Mouse (Mus musculus) forebrain, embryonic 10.5 days (tissue): ENCODE results near the gene Acadm. TPM values are rescaled to one million over a fixed set of nuclear protein-coding genes. Genes with fewer than 3 reads are reported as not detected.

ENCODE experiments used
- DNase-seq: peaks from one replicate; pipeline ENCODE4 v3.0.0-alpha.2; 2017; ENCODE audit warnings: low spot score; ENCODE audit errors: extremely low spot score
- H3K27ac ChIP-seq: fragments of 300-500 bp; sonication (generic); 2 replicates; pipeline ENCODE4 v1.5.1; 2016; ENCODE audit warnings: mild to moderate bottlenecking
- H3K27me3 ChIP-seq: fragments of 300-500 bp; sonication (generic); 2 replicates; pipeline ENCODE4 v1.6.1; 2016; ENCODE audit warnings: mild to moderate bottlenecking; ENCODE audit not compliant: poor library complexity, severe bottlenecking
- H3K36me3 ChIP-seq: fragments of 300-500 bp; sonication (generic); replicated peaks from 2 replicates; pipeline ENCODE4 v1.6.1; 2016; ENCODE audit warnings: mild to moderate bottlenecking, moderate library complexity
- H3K4me1 ChIP-seq: fragments of 300-500 bp; sonication (generic); 2 replicates; pipeline ENCODE4 v1.6.1; 2016
- H3K4me3 ChIP-seq: fragments of 300-500 bp; sonication (generic); 2 replicates; pipeline ENCODE4 v1.5.1; 2016; ENCODE audit warnings: mild to moderate bottlenecking, moderate library complexity
- H3K9me3 ChIP-seq: fragments of 300-500 bp; sonication (generic); 2 replicates; pipeline ENCODE4 v1.6.1; 2016; ENCODE audit warnings: mild to moderate bottlenecking, moderate library complexity
- WGBS: fragments of 180-500 bp; shearing (Covaris S2); methylation state at CpG from one replicate; pipeline ENCODE4 v1.1.7; 2016; 5-methylcytosine and 5-hydroxymethylcytosine counted together
- polyA plus RNA-seq: library from polyadenylated mRNA; unstranded; fragments of >200 nt; fragmentation: Nextera tagmentation; extraction: Ambion mirVana; gene quantifications from 2 replicates; pipeline ENCODE4 v1.2.1, GENCODE M21; 2016

The Acadm gene
- polyA plus RNA-seq, 1 experiment from 2014 or later, result 39.1 TPM

- no peak overlapping the region for H3K4me3 ChIP-seq
- WGBS, result 93% methylated on average over 5 of the region's 5 CpGs
- DNase-seq, result no peak
- H3K9me3 ChIP-seq, result no peaks in the 10 kb centered on the region
- no peaks in the 10 kb centered on the region for H3K4me1 ChIP-seq
- H3K27me3 ChIP-seq, result no peaks in the 10 kb centered on the region
- H3K36me3 ChIP-seq, result peaks cover 88% of the 10 kb centered on the region
- H3K27ac ChIP-seq, result no peak overlapping the region
Observed at GRCm38 (mm10) chr3:153932461-153932860, 12.0 kb downstream of the Acadm start.

GRCm38 (mm10) chr3:153929526-153929925 is 14.9 kb downstream of the Acadm start:
- Histone ChIP-seq H3K27me3 (no peaks in the 10 kb centered on the region), H3K9me3 (no peaks in the 10 kb centered on the region), H3K4me1 (no peaks in the 10 kb centered on the region), H3K36me3 (peaks cover 82% of the 10 kb centered on the region), H3K4me3 (no peak overlapping the region), H3K27ac (no peak overlapping the region)
- DNase-seq, result no peak
- 94% methylated on average over 11 of the region's 11 CpGs for WGBS

- DNase-seq, result no peak
- Histone ChIP-seq H3K4me3 (no peak overlapping the region), H3K4me1 (no peaks in the 10 kb centered on the region), H3K9me3 (no peaks in the 10 kb centered on the region), H3K27me3 (no peaks in the 10 kb centered on the region), H3K27ac (no peak overlapping the region), H3K36me3 (peaks cover 77% of the 10 kb centered on the region)
- 93% methylated on average over 7 of the region's 7 CpGs for WGBS
Observed at GRCm38 (mm10) chr3:153926333-153926732, 18.1 kb downstream of the Acadm start.

- no peak overlapping the region for H3K4me3 ChIP-seq
- 95% methylated on average over 10 of the region's 10 CpGs for WGBS
Observed at GRCm38 (mm10) chr3:153921147-153921910, 23.1 kb downstream of the Acadm start.

GRCm38 (mm10) chr3:153917200-153917599 is 27.2 kb downstream of the Acadm start:
- 5% methylated on average over 1 of the region's 1 CpGs for WGBS
- Histone ChIP-seq H3K36me3 (peaks cover 12% of the 10 kb centered on the region), H3K4me1 (peaks cover 17% of the 10 kb centered on the region), H3K27me3 (no peaks in the 10 kb centered on the region), H3K4me3 (no peak overlapping the region), H3K27ac (no peak overlapping the region), H3K9me3 (no peaks in the 10 kb centered on the region)
- DNase-seq, result no peak

More at GRCm38 (mm10) chr3:153921147-153921910, 23.1 kb downstream of the Acadm start:
- H3K4me1 ChIP-seq, result peaks cover 6% of the 10 kb centered on the region
- no peaks in the 10 kb centered on the region for H3K9me3 ChIP-seq
- DNase-seq, result no peak
- no peak overlapping the region for H3K27ac ChIP-seq
- H3K27me3 ChIP-seq, result no peaks in the 10 kb centered on the region
- peaks cover 41% of the 10 kb centered on the region for H3K36me3 ChIP-seq

- H3K4me1 ChIP-seq, result peaks cover 49% of the 10 kb centered on the region
- DNase-seq, result no peak
- peak overlapping the region; percentile 94 for H3K4me3 ChIP-seq
- no peaks in the 10 kb centered on the region for H3K27me3 ChIP-seq
- WGBS, result 62% methylated on average over 6 of the region's 6 CpGs
- H3K36me3 ChIP-seq, result peaks cover 32% of the 10 kb centered on the region
- peak overlapping the region; percentile 99 for H3K27ac ChIP-seq
- H3K9me3 ChIP-seq, result no peaks in the 10 kb centered on the region
Observed at GRCm38 (mm10) chr3:153913510-153914243, 30.8 kb downstream of the Acadm start.

- Histone ChIP-seq H3K4me3 (peak within 1 kb of the TSS; percentile 94), H3K27me3 (no peaks in the 10 kb centered on the region), H3K27ac (peak within 1 kb of the TSS; percentile 99), H3K4me1 (peaks cover 57% of the 10 kb centered on the region), H3K36me3 (peaks cover 40% of the 10 kb centered on the region), H3K9me3 (no peaks in the 10 kb centered on the region)
- 1% methylated on average over 65 of the region's 65 CpGs for WGBS
- peak; percentile 94 for DNase-seq
Observed at GRCm38 (mm10) chr3:153912546-153913509, 31.6 kb downstream of the Acadm start, which contains the start of gene Rabggtb. TSS of gene Rabggtb (minus strand) at chr3:153913009.

GRCm38 (mm10) chr3:153911882-153912440 is 32.5 kb downstream of the Acadm start:
- Histone ChIP-seq H3K4me1 (peaks cover 55% of the 10 kb centered on the region), H3K4me3 (peak overlapping the region; percentile 94), H3K27me3 (no peaks in the 10 kb centered on the region), H3K27ac (peak overlapping the region; percentile 99), H3K36me3 (peaks cover 49% of the 10 kb centered on the region), H3K9me3 (no peaks in the 10 kb centered on the region)
- WGBS, result 5% methylated on average over 12 of the region's 12 CpGs
- no peak for DNase-seq

- peak overlapping the region; percentile 99 for H3K27ac ChIP-seq
- H3K36me3 ChIP-seq, result peaks cover 55% of the 10 kb centered on the region
- 50% methylated on average over 8 of the region's 8 CpGs for WGBS
- H3K27me3 ChIP-seq, result no peaks in the 10 kb centered on the region
- peak overlapping the region; percentile 94 for H3K4me3 ChIP-seq
- H3K4me1 ChIP-seq, result peaks cover 54% of the 10 kb centered on the region
- H3K9me3 ChIP-seq, result no peaks in the 10 kb centered on the region
- no peak for DNase-seq
Observed at GRCm38 (mm10) chr3:153911197-153911881, 33.1 kb downstream of the Acadm start.

GRCm38 (mm10) chr3:153910489-153910888 is 33.9 kb downstream of the Acadm start:
- 85% methylated on average over 7 of the region's 7 CpGs for WGBS
- H3K36me3 ChIP-seq, result peaks cover 63% of the 10 kb centered on the region

GRCm38 (mm10) chr3:153908919-153909318 is 35.5 kb downstream of the Acadm start:
- DNase-seq, result no peak
- WGBS, result 81% methylated on average over 5 of the region's 5 CpGs
- Histone ChIP-seq H3K4me3 (peak overlapping the region; percentile 94; the same call in 1 of the 2 replicates), H3K9me3 (no peaks in the 10 kb centered on the region), H3K4me1 (peaks cover 56% of the 10 kb centered on the region), H3K27ac (no peak overlapping the region), H3K36me3 (peaks cover 79% of the 10 kb centered on the region), H3K27me3 (no peaks in the 10 kb centered on the region)

More at GRCm38 (mm10) chr3:153910489-153910888, 33.9 kb downstream of the Acadm start:
- H3K4me1 ChIP-seq, result peaks cover 57% of the 10 kb centered on the region
- peak overlapping the region; percentile 99; the same call in 1 of the 2 replicates for H3K27ac ChIP-seq
- no peaks in the 10 kb centered on the region for H3K9me3 ChIP-seq
- H3K27me3 ChIP-seq, result no peaks in the 10 kb centered on the region
- no peak for DNase-seq
- H3K4me3 ChIP-seq, result peak overlapping the region; percentile 94
